Mouse (Mus musculus) C2C12 (cell line): ENCODE results near the gene Cubn. TPM values are rescaled to one million over a fixed set of nuclear protein-coding genes. Genes with fewer than 3 reads are reported as not detected.
A peak's percentile ranks its signal among the peaks of the same experiment; 100 is the strongest.

Experiments
- H3K27me3 ChIP-seq: one replicate; pipeline ENCODE4 v1.6.1; 2011; ENCODE audit not compliant: control insufficient read depth, insufficient read depth, insufficient read length
- H3K36me3 ChIP-seq: one replicate; pipeline ENCODE4 v1.6.1; 2011; ENCODE audit not compliant: control insufficient read depth, insufficient read depth
- H3K4me3 ChIP-seq: one replicate; pipeline ENCODE4 v1.5.1; 2011; ENCODE audit warnings: mild to moderate bottlenecking, control low read depth; ENCODE audit not compliant: poor library complexity, insufficient read depth, severe bottlenecking
- H3K79me2 ChIP-seq: one replicate; pipeline ENCODE4 v1.6.1; 2011; ENCODE audit not compliant: control insufficient read depth, insufficient read depth
- H3K79me3 ChIP-seq: one replicate; pipeline ENCODE4 v1.6.1; 2011; ENCODE audit warnings: low read depth, control low read depth
- H3ac ChIP-seq: one replicate; pipeline ENCODE3; 2011; ENCODE audit warnings: low read depth; ENCODE audit not compliant: control insufficient read depth, insufficient read length
- CEBPB ChIP-seq: IDR thresholded peaks from one replicate; pipeline ENCODE4 v1.6.1; 2011; ENCODE audit warnings: low read depth, mild to moderate bottlenecking, control low read depth, moderate library complexity
- CTCF ChIP-seq: IDR thresholded peaks from one replicate; pipeline ENCODE4 v1.5.1; 2011; ENCODE audit not compliant: control insufficient read depth, insufficient read depth, insufficient read length
- FOSL1 ChIP-seq: IDR thresholded peaks from one replicate; pipeline ENCODE4 v1.8.0; 2011; ENCODE audit warnings: mild to moderate bottlenecking, low read length; ENCODE audit not compliant: poor library complexity, insufficient read depth, severe bottlenecking
- MAX ChIP-seq: IDR thresholded peaks from one replicate; pipeline ENCODE4 v1.6.1; 2011; ENCODE audit warnings: mild to moderate bottlenecking, control low read depth
- MYOD1 ChIP-seq: IDR thresholded peaks from one replicate; pipeline ENCODE4 v1.6.1; 2011; ENCODE audit warnings: low read depth; ENCODE audit not compliant: control insufficient read depth, insufficient read length
- MYOG ChIP-seq: IDR thresholded peaks from one replicate; pipeline ENCODE4 v1.6.1; 2011; ENCODE audit not compliant: control insufficient read depth, insufficient read length; ENCODE audit errors: extremely low read depth
- USF1 ChIP-seq: IDR thresholded peaks from one replicate; pipeline ENCODE4 v1.6.1; 2011; ENCODE audit warnings: low read depth, mild to moderate bottlenecking, control low read depth, moderate library complexity
- polyA plus RNA-seq: library from polyadenylated mRNA; unstranded; fragments of >200 nt; fragmentation: generic; extraction: Trizol; gene quantifications from one replicate; pipeline ENCODE4 v1.2.1, GENCODE M21; 2012; ENCODE audit warnings: missing spikeins

The Cubn gene
- polyA plus RNA-seq, 1 experiment: 0.36 TPM

- Histone ChIP-seq H3K79me3 (no peaks in the 10 kb centered on the region), H3ac (no peak overlapping the region)
Measured at GRCm38 (mm10) chr2:13470108-13470507, 21.5 kb downstream of the Cubn start.

GRCm38 (mm10) chr2:13469641-13470040 lies 22.0 kb downstream of the Cubn start:
- Histone ChIP-seq H3K4me3 (no peak overlapping the region), H3K79me2 (no peaks in the 10 kb centered on the region), H3K36me3 (no peaks in the 10 kb centered on the region)

More at GRCm38 (mm10) chr2:13470108-13470507, 21.5 kb downstream of the Cubn start:
- Histone ChIP-seq H3K27me3 (no peaks in the 10 kb centered on the region), H3K4me3 (no peak overlapping the region), H3K36me3 (no peaks in the 10 kb centered on the region), H3K79me2 (no peaks in the 10 kb centered on the region)
- TF ChIP-seq FOSL1 (no peak), CEBPB (peak; percentile 46)

GRCm38 (mm10) chr2:13466685-13467084 lies 24.9 kb downstream of the Cubn start:
- no peaks in the 10 kb centered on the region for H3K27me3 ChIP-seq
- no peaks in the 10 kb centered on the region for H3K79me3 ChIP-seq

More at GRCm38 (mm10) chr2:13469641-13470040, 22.0 kb downstream of the Cubn start:
- no peak for TF ChIP-seq MYOD1
- TF ChIP-seq CTCF: no peak
- no peak for TF ChIP-seq CEBPB
- no peaks in the 10 kb centered on the region for H3K79me3 ChIP-seq
- no peaks in the 10 kb centered on the region for H3K27me3 ChIP-seq
- H3ac ChIP-seq: no peak overlapping the region

GRCm38 (mm10) chr2:13458088-13458487 lies 33.5 kb downstream of the Cubn start:
- Histone ChIP-seq H3K4me3 (no peak overlapping the region), H3K79me2 (no peaks in the 10 kb centered on the region), H3K79me3 (no peaks in the 10 kb centered on the region), H3K27me3 (no peaks in the 10 kb centered on the region), H3ac (no peak overlapping the region), H3K36me3 (no peaks in the 10 kb centered on the region)
- peak; percentile 32 for TF ChIP-seq MYOD1
- TF ChIP-seq CTCF: no peak

More at GRCm38 (mm10) chr2:13466685-13467084, 24.9 kb downstream of the Cubn start:
- Histone ChIP-seq H3K79me2 (no peaks in the 10 kb centered on the region), H3ac (no peak overlapping the region), H3K4me3 (no peak overlapping the region), H3K36me3 (no peaks in the 10 kb centered on the region)
- TF ChIP-seq USF1 (peak; percentile 53), FOSL1 (no peak), CTCF (no peak), CEBPB (no peak)

- H3K79me2 ChIP-seq: no peaks in the 10 kb centered on the region
- no peaks in the 10 kb centered on the region for H3K27me3 ChIP-seq
- no peaks in the 10 kb centered on the region for H3K79me3 ChIP-seq
- H3K4me3 ChIP-seq: no peak overlapping the region
- no peak overlapping the region for H3ac ChIP-seq
- TF ChIP-seq FOSL1: no peak
- no peak for TF ChIP-seq USF1
- no peak for TF ChIP-seq MAX
- no peak for TF ChIP-seq MYOD1
- TF ChIP-seq CEBPB: no peak
- TF ChIP-seq MYOG: no peak
- no peak for TF ChIP-seq CTCF
- H3K36me3 ChIP-seq: no peaks in the 10 kb centered on the region
Measured at GRCm38 (mm10) chr2:13456821-13457220, 34.8 kb downstream of the Cubn start.

GRCm38 (mm10) chr2:13451495-13452491 lies 39.8 kb downstream of the Cubn start:
- TF ChIP-seq MAX (no peak), MYOG (no peak), MYOD1 (no peak), USF1 (no peak), CTCF (no peak), FOSL1 (no peak), CEBPB (no peak)
- H3K4me3 ChIP-seq: no peak overlapping the region
- H3K79me3 ChIP-seq: no peaks in the 10 kb centered on the region
- no peaks in the 10 kb centered on the region for H3K79me2 ChIP-seq
- H3ac ChIP-seq: no peak overlapping the region
- no peaks in the 10 kb centered on the region for H3K36me3 ChIP-seq
- H3K27me3 ChIP-seq: no peaks in the 10 kb centered on the region
